In the genomic region with DNA sequence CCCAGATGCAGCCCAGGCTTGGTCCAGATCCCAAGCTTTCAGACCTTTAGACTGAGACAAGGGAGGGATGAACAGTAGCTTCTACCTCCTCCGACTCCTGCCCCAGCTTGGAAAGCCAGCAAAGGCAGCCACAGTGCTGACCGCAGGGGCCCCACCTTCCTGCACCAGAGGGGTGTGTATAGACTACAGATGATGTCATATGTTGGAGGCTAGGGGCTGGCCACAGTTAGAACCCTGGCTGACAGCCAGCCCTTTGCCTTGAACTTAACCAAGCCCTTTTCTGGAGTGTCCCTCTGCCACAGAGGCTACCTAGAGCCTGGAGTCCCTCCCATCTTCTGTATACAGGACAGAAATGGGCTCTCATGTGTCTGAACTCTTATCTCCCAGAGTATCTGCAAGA, we compare ENCODE assay signal across 9 mouse cellular contexts. TPM values are rescaled to one million over a fixed set of nuclear protein-coding genes. Genes with fewer than 3 reads are reported as not detected.
DNase-seq lines count a peak whose midpoint lies in the region; TF ChIP-seq lines count a peak whose summit lies in the region.
"Had no signal": no experiment of that assay in that cellular context is flagged by ENCODE, and none has a peak within 500 bp of the region (broad histone marks: within the 10 kb centered on the region; RNA-seq: fewer than 3 reads in every experiment).

No protein-coding gene starts in this region.

- H3K27me3 ChIP-seq in cerebellum, adult 2 months (ENCODE audit: control insufficient read depth, insufficient read depth, low read length): no peaks in the 10 kb centered on the region
- H3K27me3 ChIP-seq in heart, embryonic 10.5 days (ENCODE audit: insufficient read depth, poor library complexity, severe bottlenecking): no peaks in the 10 kb centered on the region

- peak overlapping the region; percentile 41 for H3K4me3 ChIP-seq in cerebellum, adult 2 months (replicated peaks; ENCODE audit: insufficient read depth, low read depth, low read length)
- H3K4me3 ChIP-seq in heart, embryonic 10.5 days: peak overlapping the region; percentile 12; the same call in 1 of the 2 replicates

- peaks cover 24% of the 10 kb centered on the region for H3K36me3 ChIP-seq in heart, embryonic 10.5 days

- H3K9me3 ChIP-seq in heart, embryonic 10.5 days: no peaks in the 10 kb centered on the region

- H3K4me1 ChIP-seq in cerebellum, adult 2 months (ENCODE audit: control insufficient read depth, insufficient read depth, low read length): peaks cover 66% of the 10 kb centered on the region
- H3K4me1 ChIP-seq in heart, embryonic 10.5 days: peaks cover 96% of the 10 kb centered on the region

- no peak for TF ChIP-seq CTCF in cerebellum, adult 2 months (IDR thresholded peaks at IDR 0.05; ENCODE audit: borderline replicate concordance, insufficient read depth, low read depth, low read length)

- peak; percentile 75 for DNase-seq in urinary bladder, postnatal 14 days (ENCODE audit: low spot score)
- DNase-seq in urinary bladder, adult 2 months (ENCODE audit: low spot score): no peak
- DNase-seq in cerebellum, adult 2 months: peak; percentile 76 to 79
- DNase-seq in heart, embryonic 10.5 days (ENCODE audit: low spot score): peak; percentile 83
- DNase-seq in kidney, adult 9 months: peak; percentile 53
- DNase-seq in lung, postnatal 14 days: peak; percentile 87
- DNase-seq in thymus, postnatal 25 days: peak; percentile 30
- no peak for DNase-seq in layer of hippocampus, adult 11-12 months (ENCODE audit: low spot score)

- WGBS in cerebellum, adult 2 months: 0% methylated on average over 2 of the region's 2 CpGs
- WGBS in heart, embryonic 10.5 days: 28% methylated on average over 2 of the region's 2 CpGs

- 0 out of 2 replicates have a peak, but pooled peaks have one; percentile 19 for TF ChIP-seq POLR2A in cerebellum, adult 2 months (IDR thresholded peaks at IDR 0.05; ENCODE audit: borderline replicate concordance, insufficient read depth, low read length)

- peak overlapping the region; percentile 97 for H3K27ac ChIP-seq in cerebellum, adult 2 months (ENCODE audit: insufficient read depth, low read length)
- H3K27ac ChIP-seq in heart, embryonic 10.5 days: peak overlapping the region; percentile 78

RNA-seq across cellular contexts. Expression of gene Soga1, which starts 7.5 kb away (rescaled TPM):
- polyA plus RNA-seq in urinary bladder, adult 2 months (2012; rRNA removed): 3.0 and 7.1 TPM in 2 replicates
- 38.3 and 50.1 TPM in 2 replicates for polyA plus RNA-seq in cerebellum, adult 2 months (2012; rRNA removed)
- polyA plus RNA-seq in heart, embryonic 10.5 days (2016; fragmentation: Nextera tagmentation; extraction: Ambion mirVana): 2.2 and 3.9 TPM in 2 replicates

RNA-seq across cellular contexts. Expression of gene Tldc2, which starts 15.3 kb away (rescaled TPM):
- 0.19 TPM in 1 of 2 replicates, not detected in the other for polyA plus RNA-seq in urinary bladder, adult 2 months (2012; rRNA removed)
- polyA plus RNA-seq in cerebellum, adult 2 months (2012; rRNA removed): 6.0 and 7.1 TPM in 2 replicates
- polyA plus RNA-seq in heart, embryonic 10.5 days (2016; fragmentation: Nextera tagmentation; extraction: Ambion mirVana): not detected in 2 replicates
- polyA plus RNA-seq: cortical plate, adult 2 months had no signal

Comparison
In these comparisons a context has a peak if more than half of its experiments do, and no peak if none do; other contexts are left out.
1. DNase-seq: peak in urinary bladder, postnatal 14 days (single experiment), cerebellum, adult 2 months (2 of 2), heart, embryonic 10.5 days (single experiment), kidney, adult 9 months (single experiment), lung, postnatal 14 days (single experiment) and thymus, postnatal 25 days (single experiment); none in urinary bladder, adult 2 months (single experiment) and layer of hippocampus, adult 11-12 months (single experiment).